Mouse (Mus musculus) E14TG2a.4 (cell line): ENCODE measurements around the gene Pax7.

Source experiments
- CTCF ChIP-seq: conservative IDR thresholded peaks from 2 replicates; pipeline ENCODE4 v1.5.1; 2014; ENCODE audit warnings: low read length
- NANOG ChIP-seq: IDR thresholded peaks from 2 replicates; pipeline ENCODE4 v1.6.1; 2014; ENCODE audit warnings: borderline replicate concordance, low read length, mixed read lengths
- POU5F1 ChIP-seq: IDR thresholded peaks from 2 replicates; pipeline ENCODE4 v1.6.1; 2014; ENCODE audit warnings: low read length, borderline replicate concordance

DNA sequence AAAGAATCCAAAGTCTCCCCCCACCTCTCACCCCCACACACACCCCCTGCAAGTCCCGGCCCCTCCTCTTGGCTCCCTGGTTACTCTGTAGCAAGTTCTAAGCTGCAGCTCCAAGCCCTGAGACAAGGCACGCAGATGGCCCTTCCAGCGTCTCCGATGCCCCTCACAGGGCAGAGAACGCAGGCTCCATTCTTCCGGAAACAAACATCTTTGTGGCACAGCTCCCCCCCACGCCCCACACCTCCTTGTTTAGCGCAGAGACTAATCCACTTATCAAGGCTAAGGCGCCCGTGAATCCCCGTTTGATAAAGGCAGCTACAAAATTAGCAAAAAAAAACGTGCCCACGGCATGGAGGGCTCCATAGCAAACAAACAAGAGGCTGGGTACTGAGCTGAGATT lies 71.4 kb downstream of the Pax7 start:
- no peak for TF ChIP-seq CTCF
- TF ChIP-seq POU5F1 = no peak
- TF ChIP-seq NANOG = no peak
